Mouse (Mus musculus) liver, adult 2 months (tissue): Measurements from ENCODE around the gene Tmem247. TPM values are rescaled to one million over a fixed set of nuclear protein-coding genes. Genes with fewer than 3 reads are reported as not detected.

Experiments
- DNase-seq: peaks from one replicate; pipeline ENCODE4 v3.0.0-alpha.2; 2011; ENCODE audit warnings: low read depth, low spot score; ENCODE audit errors: extremely low read depth
- H3K27ac ChIP-seq: fragments of 200-500 bp; replicated peaks from 2 replicates; pipeline ENCODE4 v1.5.1; 2012; ENCODE audit warnings: low read depth, mild to moderate bottlenecking, control low read depth, inconsistent platforms, low read length; ENCODE audit not compliant: insufficient read depth
- H3K27me3 ChIP-seq: fragments of 200-500 bp; 2 replicates; pipeline ENCODE4 v1.6.1; 2012; ENCODE audit warnings: mild to moderate bottlenecking, moderate library complexity, low read length, inconsistent platforms; ENCODE audit not compliant: control insufficient read depth, insufficient read depth
- H3K36me3 ChIP-seq: fragments of 200-500 bp; 2 replicates; pipeline ENCODE4 v1.6.1; 2012; ENCODE audit warnings: low read length, inconsistent platforms; ENCODE audit not compliant: control insufficient read depth, insufficient read depth
- H3K4me1 ChIP-seq: fragments of 200-500 bp; 2 replicates; pipeline ENCODE4 v1.6.1; 2011; ENCODE audit warnings: low read length; ENCODE audit not compliant: control insufficient read depth, insufficient read depth
- H3K4me3 ChIP-seq: fragments of 200-500 bp; 2 replicates; pipeline ENCODE4 v1.5.1; 2011; ENCODE audit warnings: low read depth, mild to moderate bottlenecking, control low read depth, low read length, moderate library complexity; ENCODE audit not compliant: insufficient read depth
- H3K79me2 ChIP-seq: fragments of 200-500 bp; 2 replicates; pipeline ENCODE4 v1.6.1; 2012; ENCODE audit warnings: inconsistent platforms, mild to moderate bottlenecking, low read length, moderate library complexity; ENCODE audit not compliant: control insufficient read depth, insufficient read depth
- H3K9ac ChIP-seq: fragments of 200-500 bp; 2 replicates; pipeline ENCODE4 v1.6.1; 2012; ENCODE audit warnings: low read depth, mild to moderate bottlenecking, control low read depth, inconsistent platforms, low read length
- CTCF ChIP-seq: fragments of 200-500 bp; IDR thresholded peaks from 2 replicates; pipeline ENCODE4 v1.5.1; 2011; ENCODE audit warnings: low read depth, low read length, control low read depth
- POLR2A ChIP-seq: fragments of 200-500 bp; IDR thresholded peaks from 2 replicates; pipeline ENCODE4 v1.6.1; 2011; ENCODE audit warnings: low read length, control low read depth; ENCODE audit not compliant: insufficient read depth; ENCODE audit errors: extremely low read depth
- WGBS: fragments of 180-500 bp; shearing (Covaris S2); methylation state at CpG from one replicate; pipeline ENCODE4 v1.1.7; 2018; 5-methylcytosine and 5-hydroxymethylcytosine counted together
- polyA plus RNA-seq: library from polyadenylated mRNA; depleted of rRNA; stranded (reverse); fragments of >200 nt; gene quantifications from 2 replicates; pipeline ENCODE4 v1.2.3, GENCODE M21; 2012
- total RNA-seq: library from RNA; depleted of rRNA; stranded (reverse); fragments of >200 nt; gene quantifications from 2 replicates; pipeline ENCODE4 v1.2.3, GENCODE M21; 2014

The Tmem247 gene
- total and polyA plus RNA-seq, 2 experiments, result not detected

DNA sequence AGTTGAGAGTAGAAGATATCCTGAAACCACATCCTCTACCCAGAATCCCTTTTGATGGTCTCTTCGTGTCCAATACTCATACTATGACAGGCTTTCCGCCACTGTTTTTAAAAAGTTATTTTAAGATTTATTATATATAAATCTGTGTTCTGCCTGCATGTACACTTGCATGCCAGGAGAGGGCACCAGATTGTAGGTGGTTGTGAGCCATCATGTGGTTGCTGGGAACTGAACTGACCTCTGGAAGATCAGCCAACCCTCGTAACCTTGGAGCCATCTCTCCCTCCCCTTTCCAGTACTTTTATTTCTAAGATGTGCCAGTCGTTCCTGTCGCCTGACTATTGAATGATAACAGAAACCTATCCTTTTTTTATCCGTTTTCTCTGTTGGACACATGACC is 1.6 kb downstream of the Tmem247 start:
- Histone ChIP-seq H3K4me1 (no peaks in the 10 kb centered on the region), H3K27ac (no peak overlapping the region), H3K36me3 (no peaks in the 10 kb centered on the region), H3K27me3 (no peaks in the 10 kb centered on the region), H3K9ac (no peak overlapping the region), H3K4me3 (no peak overlapping the region), H3K79me2 (no peaks in the 10 kb centered on the region)
- peak; percentile 58 for DNase-seq
- 50% methylated on average over 6 of the region's 6 CpGs for WGBS
- TF ChIP-seq CTCF, result peak; percentile 68
- no peak for TF ChIP-seq POLR2A

DNA sequence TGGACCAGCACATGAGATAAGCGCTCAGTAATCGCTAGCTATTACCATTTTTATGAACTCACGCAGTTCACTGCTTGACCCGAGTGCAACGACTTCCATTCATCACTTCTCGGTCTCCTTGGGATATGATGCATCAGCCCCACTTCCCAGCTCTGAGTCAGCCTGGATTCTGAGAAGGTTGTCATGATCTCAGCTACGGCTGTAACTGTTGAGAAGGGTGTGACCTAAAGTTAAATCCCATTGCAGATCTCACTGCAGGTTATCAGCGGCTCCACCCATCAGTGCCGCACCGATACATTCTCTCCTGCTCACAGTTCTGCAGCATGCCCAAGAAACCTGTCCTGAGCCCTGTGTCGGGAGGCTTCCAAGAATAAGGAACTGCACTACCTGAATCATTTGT is 2.6 kb downstream of the Tmem247 start:
- no peak for DNase-seq
- Histone ChIP-seq H3K27ac (no peak overlapping the region), H3K4me1 (no peaks in the 10 kb centered on the region), H3K4me3 (no peak overlapping the region), H3K9ac (no peak overlapping the region), H3K79me2 (no peaks in the 10 kb centered on the region), H3K36me3 (no peaks in the 10 kb centered on the region), H3K27me3 (no peaks in the 10 kb centered on the region)
- TF ChIP-seq POLR2A (no peak), CTCF (no peak)
- WGBS, result 83% methylated on average over 11 of the region's 11 CpGs

- no peak for DNase-seq
- Histone ChIP-seq H3K27me3 (no peaks in the 10 kb centered on the region), H3K4me3 (no peak overlapping the region), H3K4me1 (no peaks in the 10 kb centered on the region), H3K9ac (no peak overlapping the region), H3K27ac (no peak overlapping the region), H3K36me3 (no peaks in the 10 kb centered on the region), H3K79me2 (no peaks in the 10 kb centered on the region)
- 81% methylated on average over 3 of the region's 3 CpGs for WGBS
- TF ChIP-seq CTCF (no peak), POLR2A (no peak)
These were observed 7.5 kb downstream of the Tmem247 start for GRCm38 (mm10) chr17:86924679-86925078.

DNA sequence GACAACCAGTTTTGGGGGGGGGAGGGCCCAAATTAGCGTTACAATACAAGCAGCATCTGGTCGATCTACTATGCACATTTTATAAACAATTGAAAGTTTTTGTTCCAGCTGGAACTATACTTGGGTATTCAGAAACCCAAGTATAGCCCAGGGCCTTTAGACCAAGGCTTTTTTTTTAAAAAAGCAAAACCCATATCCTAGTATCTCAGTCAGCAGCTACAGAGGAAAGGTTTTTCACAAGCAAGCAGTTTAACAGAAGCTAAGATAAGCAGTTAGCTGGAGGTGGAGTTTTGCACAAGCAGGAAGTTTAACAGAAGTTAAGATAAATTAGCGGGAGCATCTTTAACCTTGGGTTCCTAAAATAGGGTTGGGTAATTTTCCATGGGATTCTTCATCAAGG is 9.7 kb downstream of the Tmem247 start:
- no peaks in the 10 kb centered on the region for H3K36me3 ChIP-seq
- no peak overlapping the region for H3K27ac ChIP-seq
- no peak for DNase-seq
- H3K4me1 ChIP-seq, result no peaks in the 10 kb centered on the region
- no peaks in the 10 kb centered on the region for H3K79me2 ChIP-seq
- H3K27me3 ChIP-seq, result no peaks in the 10 kb centered on the region
- no peak for TF ChIP-seq CTCF
- no peak for TF ChIP-seq POLR2A
- 90% methylated on average over 3 of the region's 3 CpGs for WGBS
- H3K9ac ChIP-seq, result no peak overlapping the region
- no peak overlapping the region for H3K4me3 ChIP-seq

GRCm38 (mm10) chr17:86929355-86929754 is 12.2 kb downstream of the Tmem247 start:
- no peak for TF ChIP-seq CTCF
- TF ChIP-seq POLR2A, result no peak
- Histone ChIP-seq H3K4me3 (no peak overlapping the region), H3K4me1 (no peaks in the 10 kb centered on the region), H3K79me2 (no peaks in the 10 kb centered on the region), H3K9ac (no peak overlapping the region), H3K27ac (no peak overlapping the region), H3K27me3 (0 out of 2 replicates have a peak, but pooled peaks cover 2% of the 10 kb centered on the region), H3K36me3 (no peaks in the 10 kb centered on the region)
- WGBS, result 80% methylated on average over 6 of the region's 6 CpGs
- no peak for DNase-seq

- Histone ChIP-seq H3K36me3 (no peaks in the 10 kb centered on the region), H3K79me2 (no peaks in the 10 kb centered on the region)
- TF ChIP-seq CTCF, result no peak
These were observed 12.8 kb downstream of the Tmem247 start for GRCm38 (mm10) chr17:86929981-86930380.

More at GRCm38 (mm10) chr17:86929981-86930380, 12.8 kb downstream of the Tmem247 start:
- Histone ChIP-seq H3K27ac (no peak overlapping the region), H3K9ac (no peak overlapping the region), H3K4me3 (no peak overlapping the region), H3K4me1 (no peaks in the 10 kb centered on the region), H3K27me3 (0 out of 2 replicates have a peak, but pooled peaks cover 2% of the 10 kb centered on the region)
- DNase-seq, result no peak
